Mouse (Mus musculus): ENCODE data around the gene Srsf2.
"Not testable (repeated sequence)": the region's sequence is repeated elsewhere in the genome, so short reads cannot be mapped to it uniquely, and the experiment has no call there.

Srsf2 gene

DNA sequence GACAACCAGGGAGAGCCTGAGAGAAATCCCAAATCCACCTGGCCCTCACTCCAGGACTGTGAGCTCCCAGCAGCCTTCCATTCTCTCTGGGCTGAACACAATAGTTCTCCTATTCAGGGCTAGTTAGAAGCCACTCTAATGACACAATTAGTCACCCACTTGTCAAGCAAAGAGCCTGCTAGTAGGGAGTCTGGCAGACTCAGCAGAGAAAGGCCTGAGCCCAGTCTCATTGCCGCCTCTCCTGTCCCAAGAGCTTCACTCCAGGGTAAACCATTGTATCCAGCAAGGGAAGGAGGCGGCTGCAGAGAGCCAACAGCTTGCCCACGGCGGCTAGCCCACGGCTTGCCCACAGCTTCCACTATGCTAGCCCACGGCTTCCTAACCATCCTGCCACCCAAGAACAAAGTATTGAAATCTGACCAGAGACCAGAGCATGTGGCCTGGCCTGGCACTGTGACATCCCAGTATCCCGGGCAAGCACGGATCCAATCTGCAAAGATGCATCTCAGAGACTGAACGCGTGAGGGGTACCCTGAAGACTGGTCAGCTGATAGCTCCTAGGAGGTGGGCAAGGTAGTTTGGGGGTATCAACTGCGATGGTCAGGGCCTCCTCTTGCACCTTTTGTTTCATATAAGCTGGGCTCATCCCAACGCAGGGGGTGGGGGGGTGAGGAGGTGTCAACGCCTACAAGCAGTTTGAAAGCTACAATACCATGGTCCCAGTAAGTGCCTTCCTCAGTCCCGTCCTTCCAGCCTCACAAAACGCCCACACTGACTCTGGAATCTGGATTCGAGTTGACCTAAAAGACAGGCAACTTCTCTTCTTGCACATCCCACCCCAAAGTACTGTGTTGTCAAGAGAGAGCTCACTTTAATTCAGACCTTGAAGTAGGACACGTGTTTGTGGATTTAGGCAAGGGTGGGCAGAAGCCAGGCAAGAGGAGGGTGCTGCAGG lies 26.1 kb downstream of the Srsf2 start:
- DNase-seq (ENCODE audit: low spot score) = no peak

DNA sequence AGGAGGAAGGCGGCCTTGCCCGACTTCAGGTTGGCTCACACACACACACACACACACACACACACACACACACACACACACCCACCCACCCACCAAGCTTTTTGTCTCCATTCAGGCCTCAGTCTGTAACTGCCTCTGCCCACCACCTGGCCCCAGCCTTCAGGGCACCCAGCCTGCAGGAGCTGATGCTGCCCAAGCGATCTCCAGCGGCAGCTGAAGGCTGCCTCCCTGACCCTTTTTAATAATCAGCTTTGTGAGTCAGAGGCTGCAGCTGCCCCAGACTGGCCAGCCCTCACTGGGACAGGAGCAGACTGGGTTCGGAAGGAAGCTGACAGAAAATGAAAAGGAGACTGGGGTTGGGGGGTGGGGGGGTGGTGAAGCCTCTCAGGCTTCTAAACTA lies 27.7 kb downstream of the Srsf2 start:
- DNase-seq (ENCODE audit: low spot score) = no peak

DNA sequence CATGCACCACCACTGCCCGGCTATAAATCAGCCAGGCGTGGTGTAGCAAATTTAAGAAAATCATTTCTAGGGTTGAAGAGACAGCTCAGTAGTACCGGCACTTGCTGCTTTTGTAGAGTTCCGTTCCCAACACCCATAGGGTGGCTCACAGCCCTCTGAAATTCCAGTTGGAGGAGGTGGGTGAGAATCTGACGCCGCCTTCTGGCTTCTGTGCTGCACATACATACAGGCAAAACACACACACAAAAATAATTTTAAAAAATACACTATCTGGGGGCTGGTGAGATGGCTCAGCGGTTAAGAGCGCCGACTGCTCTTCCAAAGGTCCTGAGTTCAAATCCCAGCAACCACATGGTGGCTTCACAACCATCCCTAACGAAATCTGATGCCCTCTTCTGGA lies 29.0 kb downstream of the Srsf2 start:
- DNase-seq (ENCODE audit: low spot score) = not testable (repeated sequence)

DNA sequence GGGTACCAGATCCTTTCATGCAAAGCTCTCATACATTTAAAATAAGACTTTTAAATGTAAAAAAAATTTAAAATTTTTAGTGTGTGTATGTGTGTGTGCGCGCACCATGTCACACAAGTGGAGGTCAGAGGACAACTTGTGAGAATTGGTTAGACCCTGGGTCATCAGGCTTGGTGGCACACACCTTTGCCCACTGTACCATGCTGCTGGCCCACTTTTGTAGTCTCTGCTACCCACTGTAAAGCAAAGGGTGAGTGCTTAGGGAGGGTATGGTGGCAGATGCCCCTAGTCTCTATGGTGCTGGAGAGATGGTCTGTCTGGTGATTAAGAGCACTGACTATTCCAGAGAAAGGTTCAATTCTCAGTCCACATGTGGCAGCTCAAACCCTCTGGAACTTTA lies 29.6 kb downstream of the Srsf2 start:
- no peak for DNase-seq (ENCODE audit: low spot score)

DNA sequence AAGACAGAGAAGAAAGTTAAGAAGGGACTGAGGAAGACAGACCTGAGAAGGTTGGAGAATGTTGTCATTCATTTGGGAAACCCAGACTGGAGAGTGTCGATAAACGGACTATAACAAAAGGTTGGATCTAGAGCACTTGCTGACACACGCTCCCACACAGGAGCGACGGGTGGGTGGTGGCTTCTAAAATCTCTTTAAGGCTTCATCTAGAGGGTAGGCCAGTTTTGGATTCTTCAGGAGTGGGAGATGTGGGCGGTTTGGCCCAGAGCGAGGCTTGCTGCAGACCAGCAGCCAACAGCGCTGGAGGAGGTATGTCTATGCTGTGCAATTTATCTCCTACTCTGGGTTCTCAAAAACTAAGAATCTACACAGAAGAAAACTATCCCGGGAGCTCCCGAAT lies 30.3 kb downstream of the Srsf2 start:
- no peak for DNase-seq (ENCODE audit: low spot score)

DNA sequence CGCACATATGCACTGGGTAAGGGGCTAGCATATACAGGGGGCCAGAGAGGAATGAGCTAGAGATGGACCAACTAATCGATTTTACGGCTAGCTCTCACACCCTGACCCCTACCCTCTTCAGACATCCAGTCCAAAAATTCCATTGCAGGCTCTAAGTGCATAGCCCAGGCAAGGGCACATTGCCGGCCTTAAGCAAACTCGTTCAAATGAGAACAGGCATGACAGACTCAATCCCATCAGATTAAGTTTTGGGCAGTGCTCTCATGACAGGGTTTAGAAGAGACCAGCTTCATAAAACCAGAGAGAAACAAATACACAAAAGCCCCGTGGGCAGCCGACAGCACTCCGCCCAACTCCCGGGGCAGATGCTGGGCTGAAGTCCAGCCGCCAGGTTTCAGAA lies 30.7 kb downstream of the Srsf2 start:
- no peak for DNase-seq (ENCODE audit: low spot score)

DNA sequence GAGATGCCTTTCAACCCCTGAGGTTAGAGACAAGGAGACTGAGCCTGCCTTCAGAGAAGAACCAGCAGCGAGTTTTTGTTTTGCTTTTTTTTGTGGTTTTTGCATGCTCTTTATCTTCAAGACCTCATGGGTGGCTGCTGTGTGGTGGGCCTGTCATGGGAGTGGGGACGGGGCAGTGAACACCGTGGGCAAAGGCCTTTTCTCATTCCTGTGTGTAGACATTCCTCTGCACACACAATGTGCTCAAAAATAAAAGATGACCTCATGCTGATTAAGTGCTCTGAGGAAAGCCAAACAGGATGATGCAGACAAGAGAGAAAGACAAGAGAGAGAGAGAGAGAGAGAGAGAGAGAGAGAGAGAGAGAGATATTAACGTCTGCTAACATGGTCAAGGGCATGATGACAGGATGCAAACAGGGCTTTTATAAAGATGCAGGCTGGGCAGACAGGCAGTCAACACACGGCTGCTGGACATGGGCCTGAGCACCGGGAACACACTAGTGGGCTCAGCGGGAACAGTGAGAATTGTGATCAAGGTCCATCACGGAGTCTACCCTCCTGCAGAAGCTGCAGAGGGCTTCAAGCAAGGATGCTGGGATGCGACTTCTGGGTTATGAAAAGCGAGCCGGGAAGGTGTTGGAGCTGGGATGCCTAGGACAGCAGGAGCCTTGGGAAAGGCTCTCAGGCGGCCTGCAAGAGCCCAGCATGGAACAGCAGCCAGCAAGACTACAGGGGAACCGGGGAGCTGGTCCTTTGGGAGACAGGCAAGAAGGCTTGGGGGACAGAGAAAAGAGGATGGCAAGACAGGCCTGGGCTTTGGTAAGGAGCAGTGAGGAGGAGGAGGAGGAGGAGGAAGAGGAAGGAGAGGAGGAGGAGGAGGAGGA lies 31.6 kb downstream of the Srsf2 start:
- no peak for DNase-seq (ENCODE audit: low spot score)

DNA sequence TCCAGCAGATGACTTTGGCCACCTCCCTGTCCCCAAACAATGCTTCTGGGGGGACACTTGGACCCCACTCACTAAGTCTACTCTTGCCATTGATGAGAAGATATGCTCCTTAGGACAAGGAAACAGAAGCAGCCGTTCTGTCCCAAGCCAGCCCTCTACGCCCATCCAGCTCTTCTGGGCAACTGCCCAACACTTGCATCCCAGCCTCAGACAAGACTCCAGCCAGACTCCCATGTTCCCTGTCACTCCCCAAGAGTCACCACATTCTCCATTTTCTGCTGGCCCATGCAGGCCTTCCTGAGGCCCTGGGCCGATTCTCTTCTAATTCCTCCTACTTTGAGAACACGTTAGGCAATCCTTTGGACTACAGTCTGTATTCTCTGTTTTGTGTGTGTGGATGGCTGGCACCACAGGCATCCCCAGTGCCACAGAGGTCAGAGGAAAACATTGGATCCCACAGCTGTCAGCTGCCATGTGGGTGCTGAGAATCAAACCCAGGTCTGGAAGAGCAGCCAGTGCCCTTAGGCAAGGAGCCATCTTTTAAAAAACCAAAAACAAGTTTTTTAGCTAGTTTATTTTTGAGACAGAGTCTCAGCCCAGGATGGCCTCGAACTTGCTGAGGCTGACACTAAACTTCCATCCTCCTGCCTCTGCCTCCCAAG lies 32.8 kb downstream of the Srsf2 start:
- no peak for DNase-seq (ENCODE audit: low spot score)

DNA sequence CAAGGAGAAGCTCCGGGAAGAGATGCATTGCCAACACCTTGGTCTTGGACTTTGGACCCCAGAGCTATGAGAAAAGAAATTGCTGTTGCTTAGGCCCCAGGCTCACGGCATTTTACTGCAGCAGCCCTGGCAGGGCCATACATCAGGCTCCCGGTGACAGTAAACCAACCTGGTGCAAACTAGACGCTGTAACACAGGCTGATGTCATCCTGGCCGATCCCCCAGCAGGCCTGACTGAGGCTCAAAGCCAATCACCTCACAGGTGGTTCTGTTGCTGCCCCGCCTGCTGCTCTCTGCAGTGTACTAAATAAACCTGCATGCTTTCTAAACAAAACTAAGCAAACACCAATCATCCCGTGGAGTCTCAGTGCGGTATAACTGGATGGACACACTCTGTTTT lies 34.2 kb downstream of the Srsf2 start:
- no peak for DNase-seq (ENCODE audit: low spot score)

DNA sequence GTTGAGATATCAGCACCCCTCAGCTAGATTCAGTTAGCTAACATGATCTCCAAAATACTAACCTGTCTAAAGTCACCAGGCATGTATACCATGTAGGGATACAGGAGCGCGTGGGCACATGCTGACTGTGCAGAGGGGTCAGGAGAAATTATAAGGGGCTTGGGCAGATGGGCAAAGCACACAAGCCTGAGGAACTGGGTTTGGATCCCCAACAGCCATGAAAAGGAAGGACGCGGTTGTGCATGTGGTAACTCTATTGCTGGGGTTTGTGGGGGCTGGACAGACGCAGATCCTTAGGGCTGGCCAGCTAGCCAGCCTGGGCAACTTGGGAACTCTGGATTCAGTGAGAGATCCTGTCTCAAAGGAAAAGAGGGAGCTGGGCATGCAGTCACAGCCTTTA lies 35.3 kb downstream of the Srsf2 start:
- DNase-seq (ENCODE audit: low spot score) = no peak

DNA sequence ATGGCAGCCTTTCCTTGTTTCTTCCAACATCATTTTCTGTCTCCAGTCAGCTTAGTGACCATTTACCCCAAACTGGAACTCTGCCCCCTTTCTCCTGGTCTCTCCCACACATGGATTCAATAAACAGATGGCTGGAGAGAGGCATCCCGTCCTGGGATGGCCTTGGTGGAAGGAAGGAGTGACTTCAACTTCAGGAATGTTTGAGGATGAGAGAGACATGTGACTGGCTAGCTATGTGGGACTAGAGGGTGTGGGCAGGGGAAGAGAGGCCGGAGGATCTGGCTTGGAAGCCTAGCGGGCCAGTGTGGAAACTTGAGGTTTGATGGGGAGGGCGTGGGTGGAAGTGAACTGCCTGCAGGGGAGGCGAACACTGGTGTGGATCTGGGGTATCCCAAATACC lies 36.1 kb downstream of the Srsf2 start:
- DNase-seq (ENCODE audit: low spot score) = no peak

DNA sequence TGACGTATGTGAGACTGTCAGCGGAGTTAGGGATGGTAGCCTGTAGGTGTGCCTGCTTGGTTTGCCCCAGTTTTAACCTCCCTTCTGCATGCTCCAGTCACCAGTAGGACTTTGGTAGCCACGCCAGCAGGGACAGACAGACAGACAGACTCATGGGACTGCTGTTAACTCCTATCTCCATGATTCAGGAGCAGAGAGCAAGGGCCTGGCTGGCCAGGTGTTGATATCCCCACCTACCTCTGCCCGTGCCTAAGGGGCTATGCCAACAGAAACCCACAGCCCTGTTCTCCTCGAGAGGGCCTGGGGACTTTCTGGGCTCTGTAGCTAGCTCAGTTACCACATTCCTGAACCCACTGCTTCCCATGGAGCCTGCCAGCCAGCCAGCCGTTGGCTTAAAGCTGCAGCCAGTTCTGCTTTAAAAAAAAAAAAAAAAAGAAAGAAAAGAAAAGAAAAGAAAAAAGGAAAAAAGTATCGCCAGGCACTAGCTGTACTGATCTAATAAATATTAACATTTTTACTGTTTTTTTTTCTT lies 37.9 kb downstream of the Srsf2 start:
- DNase-seq (ENCODE audit: low spot score) = no peak

DNA sequence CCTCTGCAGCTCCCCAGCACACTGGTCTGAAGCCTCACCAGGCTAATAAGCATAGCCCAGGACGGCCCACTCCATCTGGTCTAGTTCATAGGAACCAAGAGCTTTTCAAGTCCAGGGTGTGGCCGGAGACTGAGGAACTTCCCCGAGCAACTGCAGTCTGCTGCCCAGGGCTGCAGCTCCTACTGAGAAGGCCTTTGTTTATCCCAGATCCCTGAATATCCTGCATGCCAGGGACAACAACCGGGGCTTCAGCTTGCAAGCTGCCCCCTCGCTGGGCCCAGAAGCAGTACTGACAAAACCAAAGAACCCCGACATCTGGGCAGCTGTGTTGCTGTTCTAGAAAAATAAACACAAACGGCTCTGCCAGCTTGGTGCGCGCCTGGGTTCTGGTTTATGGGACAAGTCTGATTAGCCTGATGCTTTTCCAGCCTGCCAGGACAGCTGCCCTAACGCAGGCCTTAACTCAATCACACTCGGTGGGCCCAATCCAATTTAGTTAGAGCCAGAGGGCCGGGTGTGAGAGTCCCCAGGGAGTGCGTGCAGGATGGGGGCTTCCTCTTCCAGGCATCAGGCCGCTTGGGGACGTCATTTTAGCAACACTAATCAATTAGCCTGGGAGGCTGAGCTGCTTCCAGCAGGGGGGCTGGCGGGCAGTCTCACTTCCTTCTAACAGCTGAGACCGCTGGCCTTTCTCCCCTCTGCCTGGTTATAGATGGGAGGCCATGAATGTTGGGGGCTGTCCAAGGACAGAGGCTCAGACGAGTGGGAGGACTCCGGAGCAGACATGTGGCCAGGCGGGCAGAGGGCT lies 38.6 kb downstream of the Srsf2 start:
- no peak for DNase-seq (ENCODE audit: low spot score)

DNA sequence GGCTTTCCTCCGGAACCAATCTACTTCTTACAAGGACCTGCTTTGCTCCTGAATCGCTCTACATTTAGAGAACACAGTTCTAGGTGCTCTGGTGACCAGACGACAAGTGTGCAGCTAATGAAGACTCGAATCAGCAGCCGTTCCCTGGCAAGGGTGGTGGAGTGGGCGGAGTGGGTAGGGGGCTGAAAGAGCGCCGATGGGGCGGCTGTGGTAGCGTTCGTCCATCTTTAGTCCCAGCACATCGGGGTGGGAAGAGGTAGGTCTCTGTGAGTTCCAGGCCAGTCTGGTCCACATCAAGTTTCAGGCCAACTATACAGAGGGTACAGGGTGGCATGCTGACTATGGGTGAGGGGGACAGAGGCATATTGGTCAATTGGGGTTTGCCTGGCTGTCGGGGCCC lies 39.3 kb downstream of the Srsf2 start:
- DNase-seq (ENCODE audit: low spot score) = no peak

DNA sequence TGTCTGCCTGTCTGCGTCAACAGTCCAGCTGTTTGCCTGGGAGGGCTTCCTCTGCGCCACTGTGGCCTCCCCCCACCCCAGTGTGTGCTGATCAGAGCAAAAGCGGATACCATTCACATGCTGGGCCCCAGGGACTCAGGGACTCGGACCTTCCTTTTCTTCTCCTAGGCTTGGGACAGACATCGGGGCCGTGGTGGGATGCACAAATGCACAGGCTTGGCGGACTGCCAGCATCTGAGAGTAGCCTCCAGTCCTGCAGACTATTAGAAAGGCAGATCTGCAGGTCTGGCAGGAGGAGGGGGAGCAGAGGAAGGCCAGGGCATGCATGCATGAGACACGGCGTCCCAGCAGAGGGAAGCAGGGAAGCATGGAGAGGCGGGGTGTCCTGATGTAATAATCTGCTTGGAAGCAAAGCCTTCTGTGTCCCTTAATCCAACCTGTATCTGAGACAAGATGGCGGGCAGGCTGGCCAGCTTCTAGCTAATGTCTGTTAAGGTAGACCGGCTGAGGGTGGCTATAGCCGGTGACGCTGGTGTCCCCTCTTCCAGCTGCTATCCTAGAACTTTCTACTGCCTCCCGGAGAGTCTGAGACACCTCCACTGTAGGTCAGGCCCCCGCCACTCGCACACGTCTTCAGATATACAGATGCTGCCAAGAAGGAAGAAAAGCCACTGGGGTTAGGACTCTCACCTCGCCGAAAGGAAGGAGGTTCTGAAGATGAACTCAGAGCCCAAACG lies 39.9 kb downstream of the Srsf2 start:
- no peak for DNase-seq (ENCODE audit: low spot score)

DNA sequence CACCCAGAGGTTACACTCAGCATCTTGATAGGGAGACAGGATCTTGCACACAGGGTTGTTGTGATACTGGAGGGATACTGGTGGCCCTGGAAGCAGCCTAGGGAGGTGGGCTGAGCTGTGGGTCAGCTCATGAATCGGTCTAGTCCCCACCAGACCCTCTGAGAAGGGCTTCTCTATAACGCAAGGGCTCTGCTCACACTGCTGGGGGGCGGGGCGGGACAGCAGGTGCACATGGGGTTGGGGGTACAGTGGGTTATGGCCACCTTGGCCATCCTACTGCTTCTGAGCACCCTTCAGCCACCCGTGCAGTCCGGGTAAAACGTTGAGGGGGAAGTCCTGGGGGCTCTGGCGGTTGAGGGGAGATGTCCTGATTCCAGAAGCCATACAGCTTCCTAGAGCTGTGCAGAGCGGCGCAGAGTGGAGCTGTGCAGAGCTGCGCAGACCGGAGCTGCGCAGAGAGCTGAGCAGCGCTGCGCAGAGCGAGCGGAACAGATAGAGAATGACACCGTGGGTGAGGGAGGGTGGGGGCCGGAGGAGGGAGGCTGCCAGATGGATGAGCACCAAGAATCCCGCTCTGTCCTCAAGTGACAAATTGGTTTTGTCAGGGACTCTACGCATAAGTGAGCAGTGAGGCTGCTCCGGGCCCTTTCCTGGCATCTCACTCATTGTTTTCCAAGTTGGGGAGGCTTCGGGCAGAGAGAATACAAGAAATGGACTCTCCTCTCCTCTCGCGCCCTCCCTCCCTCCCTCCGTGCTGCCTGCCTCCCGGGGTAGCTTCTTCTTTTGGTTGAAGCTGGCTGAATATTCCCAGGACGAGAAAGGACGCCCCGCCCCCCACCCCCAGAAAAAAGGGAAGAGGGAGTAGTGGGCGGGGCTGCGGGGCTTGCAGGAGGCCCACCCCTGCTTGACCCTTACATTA lies 41.7 kb downstream of the Srsf2 start:
- DNase-seq (ENCODE audit: low spot score) = no peak

DNA sequence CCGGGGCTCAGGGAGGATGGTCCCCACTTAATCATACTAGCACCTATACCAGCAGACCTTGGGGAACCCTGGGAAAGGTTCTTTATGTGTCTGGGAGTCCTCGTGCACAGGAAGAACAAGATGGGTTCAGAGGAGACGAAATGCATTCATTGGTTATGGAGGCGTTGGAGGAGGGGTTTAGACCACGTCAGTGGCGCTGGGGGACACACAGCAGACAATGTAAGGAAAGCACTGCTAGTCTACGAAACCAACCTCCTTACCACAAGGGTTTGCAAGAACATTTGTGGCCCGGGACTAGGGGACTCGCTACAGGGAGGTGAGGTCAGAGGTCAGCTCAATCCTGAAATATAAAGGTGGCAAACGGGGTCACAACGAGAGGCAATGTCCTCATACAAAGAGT lies 42.4 kb downstream of the Srsf2 start:
- DNase-seq (ENCODE audit: low spot score) = no peak

DNA sequence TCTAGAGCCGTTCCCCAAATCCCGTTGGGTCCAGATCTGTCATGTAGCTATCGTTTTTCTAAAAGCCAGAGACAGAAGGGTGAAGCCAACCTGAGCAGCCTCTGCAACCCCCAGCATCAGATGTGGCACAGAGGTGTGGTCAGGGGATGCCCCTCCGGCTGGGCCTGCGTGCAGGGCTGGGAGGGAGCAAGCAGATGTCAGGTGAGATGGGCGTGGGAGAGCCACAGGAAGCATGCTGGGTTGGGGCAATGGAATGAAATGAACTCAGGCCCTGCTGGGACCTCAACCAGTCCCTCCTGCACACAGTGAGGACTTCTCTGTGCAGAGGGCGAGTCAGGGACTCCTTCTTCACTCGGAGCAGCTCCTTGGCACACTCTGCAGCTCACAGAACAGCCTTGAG lies 43.4 kb downstream of the Srsf2 start:
- no peak for DNase-seq (ENCODE audit: low spot score)

DNA sequence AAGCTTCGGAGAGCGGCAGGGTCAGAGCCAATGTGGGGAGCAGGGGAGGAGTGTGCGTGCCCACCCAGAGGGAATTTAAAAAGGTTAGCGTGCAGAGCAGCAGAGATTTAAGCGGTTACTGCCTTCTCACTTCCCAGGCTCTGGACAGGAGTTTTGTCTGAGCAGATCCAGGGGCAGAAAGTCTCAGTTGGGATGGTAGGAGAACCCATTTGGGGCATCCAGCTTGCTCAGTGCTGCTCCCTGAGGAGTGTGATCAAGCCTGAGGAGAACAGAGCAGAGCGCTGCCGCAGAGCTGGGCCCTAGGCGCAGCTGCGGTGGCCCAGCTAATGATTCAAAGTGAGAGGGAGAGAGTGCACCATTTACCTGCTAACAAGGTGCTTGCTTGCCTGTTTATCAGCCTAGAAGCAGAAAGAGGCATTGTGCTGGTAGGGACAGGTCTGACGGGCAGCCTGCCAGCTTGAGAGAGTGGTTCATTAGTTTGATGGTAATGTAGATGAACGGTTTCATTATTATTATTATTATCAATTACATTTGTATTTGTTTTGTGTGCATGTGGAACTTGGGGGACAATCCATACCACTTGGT lies 44.0 kb downstream of the Srsf2 start:
- no peak for DNase-seq (ENCODE audit: low spot score)

All from urinary bladder, postnatal 10 days (tissue).